Mouse (Mus musculus): ENCODE measurements at regions not wholly inside any gene's neighbourhood (a gene's known extent, or its start where the extent isn't known, plus 50 kb on each side); places are given as distances from the start of the nearest gene placed in this dataset.

DNA sequence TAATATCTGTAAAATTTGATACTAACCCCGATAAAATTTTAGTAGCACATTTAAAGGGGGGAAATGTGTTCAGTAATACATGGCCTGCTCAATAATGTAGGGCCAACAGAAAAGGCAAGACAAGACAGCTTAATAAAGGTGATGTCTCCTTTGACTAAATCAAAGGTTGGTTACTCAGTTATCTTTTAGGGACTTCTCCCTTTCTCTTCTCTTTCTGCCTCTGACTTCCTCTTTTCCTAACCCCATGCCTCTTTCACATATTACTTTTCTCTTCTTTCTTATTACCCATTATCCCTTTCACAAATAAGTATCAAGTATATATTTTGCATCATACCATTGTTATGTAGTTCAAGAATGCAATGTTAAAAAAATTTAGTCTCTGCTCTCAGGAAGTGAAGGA lies 510.2 kb upstream of the Kif18a start:
- no peak overlapping the region for H3K27ac ChIP-seq (ENCODE audit: low read depth, low read length)
- H3K36me3 ChIP-seq (ENCODE audit: insufficient read depth, low read length): no peaks in the 10 kb centered on the region
- no peak for ATAC-seq (ENCODE audit: low FRiP score)
- no peak for TF ChIP-seq CTCF (IDR thresholded peaks at IDR 0.05)
- no peaks in the 10 kb centered on the region for H3K27me3 ChIP-seq (ENCODE audit: insufficient read depth, low read length)
- DNase-seq (ENCODE audit: low spot score): no peak
- no peaks in the 10 kb centered on the region for H3K9me3 ChIP-seq (ENCODE audit: low read length)
- H3K4me2 ChIP-seq (ENCODE audit: low read depth, low read length, poor library complexity, severe bottlenecking): no peak overlapping the region
- H3K4me3 ChIP-seq (ENCODE audit: low read depth, low read length): no peak overlapping the region
- H3K4me1 ChIP-seq (ENCODE audit: insufficient read depth, low read length): no peaks in the 10 kb centered on the region
- 95% methylated on average over 1 of the region's 1 CpGs for WGBS
- no peak overlapping the region for H3K9ac ChIP-seq (replicated peaks; ENCODE audit: low read length, poor library complexity, severe bottlenecking)

DNA sequence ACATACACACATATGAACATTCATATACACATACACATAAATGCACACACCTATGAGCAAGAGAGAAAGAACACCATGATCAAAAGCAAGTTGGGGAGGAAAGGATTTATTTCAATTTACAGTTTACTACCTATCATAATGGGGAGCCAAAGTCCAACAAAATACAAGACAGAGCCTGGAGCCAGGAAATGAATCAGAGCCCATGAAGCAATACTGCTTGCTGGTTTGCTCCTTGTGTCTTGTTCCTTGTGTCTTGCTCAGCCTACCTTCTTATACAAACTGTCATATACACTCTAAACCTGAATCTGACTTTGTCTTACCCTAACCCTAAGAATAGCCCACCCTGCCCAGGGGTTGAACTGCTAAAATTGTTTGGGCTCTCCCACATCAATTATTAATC lies 497.1 kb upstream of the Kif18a start:
- TF ChIP-seq CTCF (IDR thresholded peaks at IDR 0.05): no peak
- Histone ChIP-seq H3K4me1 (ENCODE audit: insufficient read depth, low read length) (no peaks in the 10 kb centered on the region), H3K9ac (replicated peaks; ENCODE audit: low read length, poor library complexity, severe bottlenecking) (no peak overlapping the region), H3K9me3 (ENCODE audit: low read length) (no peaks in the 10 kb centered on the region), H3K4me3 (ENCODE audit: low read depth, low read length) (no peak overlapping the region), H3K27me3 (ENCODE audit: insufficient read depth, low read length) (no peaks in the 10 kb centered on the region), H3K36me3 (ENCODE audit: insufficient read depth, low read length) (no peaks in the 10 kb centered on the region), H3K27ac (ENCODE audit: low read depth, low read length) (no peak overlapping the region), H3K4me2 (ENCODE audit: low read depth, low read length, poor library complexity, severe bottlenecking) (no peak overlapping the region)
- ATAC-seq (ENCODE audit: low FRiP score): no peak
- no peak for DNase-seq (ENCODE audit: low spot score)

DNA sequence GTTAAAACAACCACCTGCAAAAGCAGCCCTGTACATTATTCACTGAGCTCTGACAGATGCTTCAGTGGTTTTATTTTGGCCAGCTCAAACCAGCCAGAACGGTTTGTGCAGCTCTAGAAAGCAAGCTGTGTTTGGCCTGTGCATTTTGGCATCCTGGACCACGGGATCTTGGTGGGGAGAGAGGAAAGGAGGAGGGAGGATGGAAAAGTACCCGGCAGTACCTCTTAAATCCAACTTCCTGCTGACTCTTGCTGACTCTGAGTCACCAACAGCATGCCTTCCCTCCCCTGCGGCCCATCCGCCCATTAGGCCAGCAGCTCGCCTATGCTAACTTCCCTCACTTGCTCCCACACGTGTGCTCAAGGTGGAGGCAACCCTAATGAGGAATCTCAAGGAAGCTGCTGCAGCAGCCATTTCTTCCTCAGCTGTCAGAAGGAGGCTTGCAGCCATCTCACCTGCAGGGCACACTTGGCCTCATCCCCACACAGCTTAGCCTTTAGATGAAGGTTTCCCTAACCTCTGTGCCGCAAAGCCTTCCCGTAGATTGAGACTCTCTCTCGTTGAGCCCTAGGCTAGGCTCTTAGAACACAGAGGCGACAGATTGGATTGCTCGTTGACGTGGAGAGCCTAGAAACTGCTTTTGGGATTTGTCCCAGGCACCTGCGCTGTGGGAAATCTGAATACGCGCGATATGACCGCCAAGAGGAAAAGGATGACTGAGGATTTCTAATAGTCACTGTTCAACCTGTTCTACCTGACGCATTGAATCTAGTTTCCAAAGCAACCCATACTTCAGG lies 495.2 kb upstream of the Kif18a start:
- H3K9me3 ChIP-seq (ENCODE audit: low read length): no peaks in the 10 kb centered on the region
- no peaks in the 10 kb centered on the region for H3K27me3 ChIP-seq (ENCODE audit: insufficient read depth, low read length)
- H3K4me3 ChIP-seq (ENCODE audit: low read depth, low read length): no peak overlapping the region
- H3K4me1 ChIP-seq (ENCODE audit: insufficient read depth, low read length): no peaks in the 10 kb centered on the region
- WGBS: 89% methylated on average over 19 of the region's 19 CpGs
- no peaks in the 10 kb centered on the region for H3K36me3 ChIP-seq (ENCODE audit: insufficient read depth, low read length)
- DNase-seq (ENCODE audit: low spot score) (no peak), ATAC-seq (ENCODE audit: low FRiP score) (no peak)
- H3K4me2 ChIP-seq (ENCODE audit: low read depth, low read length, poor library complexity, severe bottlenecking): no peak overlapping the region
- no peak for TF ChIP-seq CTCF (IDR thresholded peaks at IDR 0.05)
- no peak overlapping the region for H3K9ac ChIP-seq (replicated peaks; ENCODE audit: low read length, poor library complexity, severe bottlenecking)
- H3K27ac ChIP-seq (ENCODE audit: low read depth, low read length): no peak overlapping the region

DNA sequence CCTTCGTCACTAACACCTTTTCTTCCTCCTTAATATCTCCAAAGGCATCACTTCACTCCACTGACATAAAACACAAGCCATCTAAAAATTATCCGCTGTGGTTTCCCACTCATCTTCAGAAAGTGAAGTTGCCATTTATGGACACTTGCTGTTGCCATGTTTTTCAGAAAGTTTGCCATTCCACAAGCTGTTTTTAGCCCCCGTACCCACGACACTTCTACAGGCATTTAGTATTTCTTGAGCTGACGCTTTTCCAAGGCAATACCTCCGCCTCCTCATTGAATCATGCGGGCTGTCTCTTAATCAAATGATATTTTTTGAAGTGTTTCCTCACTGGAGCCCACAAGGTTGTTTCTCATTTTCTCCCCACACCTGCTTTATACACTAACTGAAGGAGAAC lies 491.4 kb upstream of the Kif18a start:
- DNase-seq (ENCODE audit: low spot score): no peak
- no peaks in the 10 kb centered on the region for H3K27me3 ChIP-seq (ENCODE audit: insufficient read depth, low read length)

DNA sequence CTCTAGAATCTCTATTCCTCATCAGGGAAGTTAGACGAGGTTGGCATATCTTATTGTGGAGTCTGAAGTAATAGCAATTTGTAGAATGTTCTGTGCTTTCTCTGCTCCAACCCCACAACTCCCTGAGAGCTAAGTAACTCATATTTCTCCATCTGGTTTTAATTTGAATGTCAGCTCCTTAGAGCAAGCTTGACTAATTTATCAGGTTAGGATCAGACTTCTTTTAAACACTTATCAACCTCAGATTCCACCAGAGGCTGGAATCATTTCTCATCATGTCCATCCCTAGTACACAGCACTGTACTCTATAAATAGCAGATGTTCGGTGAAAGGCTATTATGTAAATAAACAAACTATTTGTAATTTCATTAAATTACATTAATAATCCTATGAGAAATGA lies 485.4 kb upstream of the Kif18a start:
- Histone ChIP-seq H3K36me3 (ENCODE audit: insufficient read depth, low read length) (no peaks in the 10 kb centered on the region), H3K9me3 (ENCODE audit: low read length) (no peaks in the 10 kb centered on the region), H3K27me3 (ENCODE audit: insufficient read depth, low read length) (no peaks in the 10 kb centered on the region), H3K4me1 (ENCODE audit: insufficient read depth, low read length) (no peaks in the 10 kb centered on the region), H3K27ac (ENCODE audit: low read depth, low read length) (no peak overlapping the region), H3K4me2 (ENCODE audit: low read depth, low read length, poor library complexity, severe bottlenecking) (no peak overlapping the region), H3K4me3 (ENCODE audit: low read depth, low read length) (no peak overlapping the region), H3K9ac (replicated peaks; ENCODE audit: low read length, poor library complexity, severe bottlenecking) (no peak overlapping the region)
- no peak for DNase-seq (ENCODE audit: low spot score)
- 79% methylated on average over 2 of the region's 2 CpGs for WGBS
- no peak for ATAC-seq (ENCODE audit: low FRiP score)
- TF ChIP-seq CTCF (IDR thresholded peaks at IDR 0.05): no peak

More for the DNA sequence above, 491.4 kb upstream of the Kif18a start:
- Histone ChIP-seq H3K4me1 (ENCODE audit: insufficient read depth, low read length) (no peaks in the 10 kb centered on the region), H3K9ac (replicated peaks; ENCODE audit: low read length, poor library complexity, severe bottlenecking) (no peak overlapping the region), H3K4me2 (ENCODE audit: low read depth, low read length, poor library complexity, severe bottlenecking) (no peak overlapping the region), H3K27ac (ENCODE audit: low read depth, low read length) (no peak overlapping the region), H3K9me3 (ENCODE audit: low read length) (no peaks in the 10 kb centered on the region), H3K4me3 (ENCODE audit: low read depth, low read length) (no peak overlapping the region), H3K36me3 (ENCODE audit: insufficient read depth, low read length) (no peaks in the 10 kb centered on the region)
- TF ChIP-seq CTCF (IDR thresholded peaks at IDR 0.05): no peak
- ATAC-seq (ENCODE audit: low FRiP score): no peak
- WGBS: 95% methylated on average over 7 of the region's 7 CpGs

DNA sequence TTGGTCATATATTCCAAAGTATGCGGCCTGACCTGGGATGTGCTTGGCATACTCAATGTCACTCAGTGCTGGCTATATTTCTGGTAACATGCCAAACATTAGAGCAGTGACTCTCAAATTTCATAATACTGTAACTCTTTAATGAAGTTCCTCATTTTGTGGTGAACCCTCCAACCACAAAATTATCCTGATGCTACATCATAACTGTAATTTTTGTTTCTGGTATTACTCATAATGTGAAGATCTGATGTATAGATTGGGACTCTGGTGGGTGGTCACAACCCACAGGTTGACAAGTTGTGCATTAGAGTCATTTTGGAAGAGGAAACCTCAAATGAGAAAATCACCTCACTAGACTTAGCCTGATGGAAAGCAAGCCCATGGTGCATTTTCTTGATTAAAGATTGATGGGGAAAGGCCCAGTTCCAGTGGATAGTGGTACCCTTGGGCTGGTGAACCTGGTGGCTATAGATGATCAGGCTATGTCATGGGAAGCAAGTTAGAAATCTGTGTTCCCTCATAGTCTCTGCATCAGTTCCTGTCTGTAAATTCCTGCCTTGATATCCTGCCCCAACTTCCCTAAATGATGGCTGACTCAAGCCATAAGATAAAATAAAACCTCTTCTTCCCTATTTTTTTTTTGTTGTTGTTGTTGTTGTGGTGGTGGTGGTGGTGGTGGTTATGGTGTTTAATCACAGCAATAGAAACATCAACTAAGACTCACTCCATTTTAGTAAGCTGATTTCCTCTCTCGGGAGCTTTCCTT lies 483.5 kb upstream of the Kif18a start:
- no peak overlapping the region for H3K4me2 ChIP-seq (ENCODE audit: low read depth, low read length, poor library complexity, severe bottlenecking)
- WGBS: 94% methylated on average over 2 of the region's 2 CpGs
- H3K27ac ChIP-seq (ENCODE audit: low read depth, low read length): no peak overlapping the region
- ATAC-seq (ENCODE audit: low FRiP score) (no peak), DNase-seq (ENCODE audit: low spot score) (no peak)
- H3K27me3 ChIP-seq (ENCODE audit: insufficient read depth, low read length): no peaks in the 10 kb centered on the region
- TF ChIP-seq CTCF (IDR thresholded peaks at IDR 0.05): no peak
- H3K9me3 ChIP-seq (ENCODE audit: low read length): no peaks in the 10 kb centered on the region
- no peaks in the 10 kb centered on the region for H3K36me3 ChIP-seq (ENCODE audit: insufficient read depth, low read length)
- no peak overlapping the region for H3K4me3 ChIP-seq (ENCODE audit: low read depth, low read length)
- H3K4me1 ChIP-seq (ENCODE audit: insufficient read depth, low read length): no peaks in the 10 kb centered on the region
- no peak overlapping the region for H3K9ac ChIP-seq (replicated peaks; ENCODE audit: low read length, poor library complexity, severe bottlenecking)

All from midbrain, postnatal 0 days (tissue).